Mouse (Mus musculus): ENCODE results near the gene Itch. TPM values are rescaled to one million over a fixed set of nuclear protein-coding genes. Genes with fewer than 3 reads are reported as not detected.

The Itch gene
- total and polyA plus RNA-seq, 3 experiments = 15.2 to 53.6 (median 18.1) TPM

- Histone ChIP-seq H3K27ac (ENCODE audit: control insufficient read depth, low read depth, low read length) (peak within 1 kb of the TSS; percentile 57), H3K4me3 (ENCODE audit: control insufficient read depth in 1 of 2, insufficient read depth in 1 of 2, low read depth in 2 of 2, low read length in 2 of 2) (peak within 1 kb of the TSS; percentile 86 to 97), H3K36me3 (ENCODE audit: control insufficient read depth in 1 of 2, insufficient read depth in 2 of 2, low read length in 2 of 2) (peaks cover 0 to 2% of the 10 kb centered on the region in 2 experiments; a peak in 1 of 4 replicates), H3K79me2 (ENCODE audit: control insufficient read depth, insufficient read depth, low read length, poor library complexity) (peaks cover 32% of the 10 kb centered on the region), H3K9me3 (replicated peaks; ENCODE audit: insufficient read depth, low read length) (no peaks in the 10 kb centered on the region), H3K9ac (ENCODE audit: control insufficient read depth, low read depth, low read length, poor library complexity, severe bottlenecking) (peak within 1 kb of the TSS; percentile 92), H3K4me1 (ENCODE audit: control insufficient read depth in 1 of 2, insufficient read depth in 2 of 2, low read length in 2 of 2) (peaks cover 0 to 18% of the 10 kb centered on the region in 2 experiments; a peak in 2 of 4 replicates), H3K27me3 (ENCODE audit: control insufficient read depth in 1 of 2, insufficient read depth in 2 of 2, low read length in 2 of 2) (no peaks in the 10 kb centered on the region)
- peak; percentile 97 for DNase-seq (ENCODE audit: low read depth, low spot score)
- TF ChIP-seq HCFC1 (IDR thresholded peaks at IDR 0.05; ENCODE audit: low read depth, low read length) (peak; percentile 79), ELF1 (IDR thresholded peaks at IDR 0.05; ENCODE audit: low read depth, low read length) (peak; percentile 46; the same call in 1 of the 2 replicates), MAFK (IDR thresholded peaks at IDR 0.05; ENCODE audit: borderline replicate concordance, low read depth, low read length) (no peak), TCF12 (IDR thresholded peaks at IDR 0.05; ENCODE audit: low read depth, low read length) (peak; percentile 52), RAD21 (IDR thresholded peaks at IDR 0.05; ENCODE audit: low read depth, low read length) (no peak), POLR2AphosphoS2 (IDR thresholded peaks at IDR 0.05; ENCODE audit: low read length) (peak; percentile 82), GATA1 (IDR thresholded peaks at IDR 0.05; ENCODE audit: low read depth, low read length) (no peak), GABPA (IDR thresholded peaks at IDR 0.05; ENCODE audit: low read depth, low read length) (no peak), USF2 (IDR thresholded peaks at IDR 0.05; ENCODE audit: borderline replicate concordance in 1 of 2, insufficient read depth in 1 of 2, low read depth in 1 of 2, low read length in 2 of 2) (no peak), JUND (IDR thresholded peaks at IDR 0.05; ENCODE audit: low read depth, low read length) (no peak), CTCF (IDR thresholded peaks at IDR 0.05 in 2 of 3, conservative IDR thresholded peaks at IDR 0.05 in 1 of 3; ENCODE audit: control insufficient read depth in 1 of 3, insufficient read depth in 1 of 3, low read depth in 2 of 3, low read length in 3 of 3, poor library complexity in 1 of 3, severe bottlenecking in 1 of 3) (no peak), SMC3 (IDR thresholded peaks at IDR 0.05; ENCODE audit: low read depth, low read length) (no peak), POLR2AphosphoS5 (IDR thresholded peaks at IDR 0.05; ENCODE audit: borderline replicate concordance, low read depth, low read length) (no peak), TBP (IDR thresholded peaks at IDR 0.05; ENCODE audit: low read depth, low read length) (peak; percentile 85), MAZ (IDR thresholded peaks at IDR 0.05; ENCODE audit: low read depth, low read length) (no peak), UBTF (IDR thresholded peaks at IDR 0.05; ENCODE audit: borderline replicate concordance, insufficient read depth, low read depth, low read length) (no peak), ZNF384 (IDR thresholded peaks at IDR 0.05; ENCODE audit: low read depth, low read length) (no peak), MAX (IDR thresholded peaks at IDR 0.05; ENCODE audit: low read length) (no peak), CHD1 (IDR thresholded peaks at IDR 0.05; ENCODE audit: low read depth, low read length) (no peak), CHD2 (IDR thresholded peaks at IDR 0.05; ENCODE audit: low read length) (no peak), RCOR1 (IDR thresholded peaks at IDR 0.05; ENCODE audit: low read depth, low read length) (no peak), E2F4 (IDR thresholded peaks at IDR 0.05; ENCODE audit: borderline replicate concordance, low read depth, low read length) (no peak), POLR2A (IDR thresholded peaks at IDR 0.05; ENCODE audit: control insufficient read depth in 1 of 2, insufficient read depth in 1 of 2, low read depth in 1 of 2, low read length in 2 of 2, poor library complexity in 1 of 2) (peak; percentile 89 to 94), KAT2A (conservative IDR thresholded peaks at IDR 0.05; ENCODE audit: low read depth, low read length) (no peak), MYC (IDR thresholded peaks at IDR 0.05; ENCODE audit: low read depth, low read length) (no peak), ZKSCAN1 (IDR thresholded peaks at IDR 0.05; ENCODE audit: low read depth, low read length) (no peak), MYB (IDR thresholded peaks at IDR 0.05; ENCODE audit: low read depth, low read length) (no peak), MEF2A (IDR thresholded peaks at IDR 0.05; ENCODE audit: extremely low read depth, insufficient replicate concordance, low read depth, low read length, poor library complexity, severe bottlenecking) (no peak), TAL1 (IDR thresholded peaks at IDR 0.05; ENCODE audit: low read length) (no peak), SIN3A (IDR thresholded peaks at IDR 0.05; ENCODE audit: low read length) (peak; percentile 58; the same call in 1 of the 2 replicates), ZMIZ1 (IDR thresholded peaks at IDR 0.05; ENCODE audit: low read depth, low read length) (no peak), EP300 (IDR thresholded peaks at IDR 0.05; ENCODE audit: low read depth in 1 of 2, low read length in 2 of 2) (no peak), ZC3H11A (IDR thresholded peaks at IDR 0.05; ENCODE audit: low read depth, low read length) (no peak), ETS1 (IDR thresholded peaks at IDR 0.05; ENCODE audit: low read depth, low read length) (no peak), BHLHE40 (IDR thresholded peaks at IDR 0.05; ENCODE audit: borderline replicate concordance, low read depth, low read length) (no peak), USF1 (IDR thresholded peaks at IDR 0.05; ENCODE audit: low read depth, low read length) (no peak), NRF1 (IDR thresholded peaks at IDR 0.05; ENCODE audit: insufficient read depth, low read depth, low read length, poor library complexity, severe bottlenecking) (peak; percentile 84)
Observed at GRCm38 (mm10) chr2:155236362-155236992, 103.2 kb downstream of the Itch start, which contains the start of gene Dynlrb1. TSS of gene Dynlrb1 (plus strand) at chr2:155236533.
